Mouse (Mus musculus) liver, embryonic 14.5 days (tissue): ENCODE data around the gene Grm8. TPM values are rescaled to one million over a fixed set of nuclear protein-coding genes. Genes with fewer than 3 reads are reported as not detected.

ENCODE experiments used
- ATAC-seq: fragments of 200-750 bp; cut with Nextera tagmentation; 2 replicates; pipeline ENCODE4 v1.8.0; 2017; ENCODE audit warnings: moderate number of reproducible peaks, mild to moderate bottlenecking, moderate library complexity; ENCODE audit not compliant: insufficient read depth
- DNase-seq, 3 experiments: peaks; one replicate each; pipeline ENCODE4 v3.0.0-alpha.2; 2012 to 2013; ENCODE audit warnings: low read depth in 3 of 3, low spot score in 3 of 3
- H3K27ac ChIP-seq: fragments of 300-500 bp; sonication (generic); 2 replicates; pipeline ENCODE4 v1.5.1; 2014; ENCODE audit warnings: moderate library complexity, mild to moderate bottlenecking, control low read depth, inconsistent platforms
- H3K27me3 ChIP-seq: fragments of 300-500 bp; sonication (generic); 2 replicates; pipeline ENCODE4 v1.6.1; 2014; ENCODE audit warnings: mild to moderate bottlenecking, low read length, moderate library complexity; ENCODE audit not compliant: control insufficient read depth, insufficient read depth
- H3K36me3 ChIP-seq: fragments of 300-500 bp; sonication (generic); replicated peaks from 2 replicates; pipeline ENCODE4 v1.6.1; 2014; ENCODE audit warnings: low read depth; ENCODE audit not compliant: control insufficient read depth, insufficient read depth
- H3K4me1 ChIP-seq, 2 experiments: fragments of 200-500 bp in 1 of 2; fragments of 300-500 bp in 1 of 2; sonication (generic) in 1 of 2; replicated peaks; 2 replicates each; pipeline ENCODE4 v1.6.1; 2012 to 2014; ENCODE audit warnings: antibody characterized with exemption in 1 of 2, inconsistent platforms in 1 of 2, low read length in 1 of 2; ENCODE audit not compliant: control insufficient read depth in 2 of 2, insufficient read depth in 2 of 2
- H3K4me2 ChIP-seq: fragments of 300-500 bp; sonication (generic); 2 replicates; pipeline ENCODE4 v1.6.1; 2014; ENCODE audit warnings: low read depth, mild to moderate bottlenecking, control low read depth, moderate library complexity
- H3K4me3 ChIP-seq, 2 experiments: fragments of 200-500 bp in 1 of 2; fragments of 300-500 bp in 1 of 2; sonication (generic) in 1 of 2; 2 replicates each; pipeline ENCODE4 v1.5.1; 2012 to 2014; ENCODE audit warnings: low read depth in 2 of 2, low read length in 2 of 2, mild to moderate bottlenecking in 2 of 2, control low read depth in 1 of 2, inconsistent platforms in 1 of 2, moderate library complexity in 1 of 2; ENCODE audit not compliant: insufficient read depth in 1 of 2
- H3K9ac ChIP-seq: fragments of 300-500 bp; sonication (generic); replicated peaks from 2 replicates; pipeline ENCODE4 v1.6.1; 2014; ENCODE audit warnings: mild to moderate bottlenecking, control low read depth, moderate library complexity
- H3K9me3 ChIP-seq: fragments of 300-500 bp; sonication (generic); 2 replicates; pipeline ENCODE4 v1.6.1; 2016; ENCODE audit warnings: low read length, mixed read lengths; ENCODE audit not compliant: control insufficient read depth
- CTCF ChIP-seq: IDR thresholded peaks from 2 replicates; pipeline ENCODE4 v1.5.1; 2016; ENCODE audit warnings: antibody characterized with exemption, low read depth, control low read depth
- EP300 ChIP-seq: IDR thresholded peaks from 2 replicates; pipeline ENCODE4 v1.6.1; 2016; ENCODE audit warnings: antibody characterized with exemption, low read depth
- WGBS: fragments of 180-500 bp; shearing (Covaris S2); extraction: QIAGEN DNeasy Blood & Tissue Kit; methylation state at CpG from one replicate; pipeline ENCODE4 v1.1.7; 2014; ENCODE audit not compliant: insufficient replicate concordance; 5-methylcytosine and 5-hydroxymethylcytosine counted together
- polyA plus RNA-seq, 2 experiments: library from polyadenylated mRNA; depleted of rRNA in 1 of 2; stranded (reverse) in 1 of 2; unstranded in 1 of 2; fragments of >200 nt; fragmentation: Nextera tagmentation in 1 of 2; extraction: Ambion mirVana in 1 of 2; gene quantifications; 2 replicates each; pipeline versions ENCODE4 v1.2.1 to v1.2.3; 2012 to 2014

Grm8 gene
- polyA plus RNA-seq, 2 experiments = not detected

DNA sequence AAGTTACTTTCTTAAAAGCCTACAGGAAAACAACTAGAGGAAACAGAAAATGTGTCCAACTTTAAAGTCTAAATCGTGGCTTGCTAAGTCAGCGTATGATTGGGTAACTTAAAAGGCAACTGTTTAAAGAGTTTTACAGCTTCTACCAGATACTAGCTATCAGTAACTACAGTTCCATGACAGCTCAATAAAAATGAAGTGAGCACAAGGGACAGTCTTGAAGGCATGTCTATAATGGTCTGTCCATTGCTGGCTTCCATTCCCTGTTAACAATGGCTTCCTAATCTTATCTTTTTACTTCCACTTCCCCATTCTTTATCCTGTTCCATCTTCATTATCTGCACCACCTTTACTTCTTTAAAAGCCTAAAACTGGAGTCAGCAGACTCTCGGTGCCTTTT, 353.6 kb downstream of the Grm8 start:
- H3K4me1 ChIP-seq = no peaks in the 10 kb centered on the region
- H3K4me3 ChIP-seq = no peak overlapping the region
- no peak for TF ChIP-seq EP300
- no peak for TF ChIP-seq CTCF
- H3K27ac ChIP-seq = no peak overlapping the region
- no peak overlapping the region for H3K4me2 ChIP-seq
- no peaks in the 10 kb centered on the region for H3K36me3 ChIP-seq
- no peaks in the 10 kb centered on the region for H3K27me3 ChIP-seq
- DNase-seq (no peak), ATAC-seq (no peak)
- WGBS = 48% methylated on average over 3 of the region's 3 CpGs
- H3K9me3 ChIP-seq = no peaks in the 10 kb centered on the region
- H3K9ac ChIP-seq = no peak overlapping the region

DNA sequence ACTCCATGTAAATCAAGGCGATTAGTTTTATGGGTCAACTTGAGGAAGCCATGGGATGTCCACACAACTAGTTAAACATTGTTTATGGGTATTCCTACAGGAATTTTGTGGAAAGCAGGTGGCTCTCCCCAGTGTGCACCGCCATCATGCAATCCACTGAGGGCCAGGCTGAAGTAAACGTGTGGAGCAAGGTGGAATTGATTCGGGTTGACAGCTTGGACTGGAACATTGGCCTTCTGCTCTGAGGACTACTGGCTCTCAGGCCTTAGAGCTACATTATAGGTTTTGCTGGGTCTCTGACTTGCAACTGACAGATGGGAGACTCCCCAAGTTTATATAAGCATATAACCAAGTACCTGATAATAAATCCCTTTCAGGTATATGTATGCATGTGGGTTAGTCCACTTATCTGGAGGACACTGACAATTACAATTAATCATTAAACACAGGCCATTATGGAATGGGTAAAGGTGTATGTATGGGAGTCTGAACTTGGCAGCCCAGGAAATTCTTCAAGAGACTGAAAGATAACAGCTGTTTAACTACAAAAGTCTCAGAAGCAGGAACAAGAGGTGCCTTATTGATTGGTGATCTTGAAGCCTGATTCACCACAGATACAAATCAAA, 359.2 kb downstream of the Grm8 start:
- Histone ChIP-seq H3K36me3 (no peaks in the 10 kb centered on the region), H3K27ac (no peak overlapping the region), H3K4me1 (no peaks in the 10 kb centered on the region), H3K4me3 (no peak overlapping the region), H3K4me2 (no peak overlapping the region), H3K9me3 (no peaks in the 10 kb centered on the region), H3K9ac (no peak overlapping the region), H3K27me3 (no peaks in the 10 kb centered on the region)
- 63% methylated on average over 4 of the region's 4 CpGs for WGBS
- ATAC-seq (no peak), DNase-seq (no peak)
- no peak for TF ChIP-seq CTCF
- no peak for TF ChIP-seq EP300

DNA sequence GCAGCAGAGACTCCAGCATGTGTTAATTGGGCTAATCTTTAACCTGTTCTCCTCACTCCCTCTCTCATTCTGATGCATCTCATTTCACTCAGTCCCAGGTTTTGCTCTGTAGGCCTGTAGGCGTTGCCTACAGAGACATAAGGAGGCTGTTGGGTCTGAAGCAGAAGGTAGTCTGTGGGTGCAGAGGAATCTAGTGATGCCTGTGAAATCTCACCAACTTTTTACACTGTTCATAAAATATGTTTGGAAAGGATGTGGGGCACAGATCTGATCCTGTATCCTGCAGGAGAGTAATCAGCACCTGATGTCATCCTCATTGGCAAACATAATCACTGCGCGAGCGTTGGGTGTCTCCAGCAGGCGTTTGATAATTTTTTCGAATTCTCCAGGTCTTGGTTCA, 372.9 kb downstream of the Grm8 start:
- ATAC-seq (no peak), DNase-seq (no peak)
- Histone ChIP-seq H3K4me3 (no peak overlapping the region), H3K4me2 (no peak overlapping the region), H3K9ac (no peak overlapping the region), H3K27me3 (no peaks in the 10 kb centered on the region), H3K27ac (no peak overlapping the region), H3K9me3 (no peaks in the 10 kb centered on the region), H3K4me1 (no peaks in the 10 kb centered on the region), H3K36me3 (no peaks in the 10 kb centered on the region)
- TF ChIP-seq EP300 (no peak), CTCF (no peak)
- WGBS = 62% methylated on average over 6 of the region's 6 CpGs

DNA sequence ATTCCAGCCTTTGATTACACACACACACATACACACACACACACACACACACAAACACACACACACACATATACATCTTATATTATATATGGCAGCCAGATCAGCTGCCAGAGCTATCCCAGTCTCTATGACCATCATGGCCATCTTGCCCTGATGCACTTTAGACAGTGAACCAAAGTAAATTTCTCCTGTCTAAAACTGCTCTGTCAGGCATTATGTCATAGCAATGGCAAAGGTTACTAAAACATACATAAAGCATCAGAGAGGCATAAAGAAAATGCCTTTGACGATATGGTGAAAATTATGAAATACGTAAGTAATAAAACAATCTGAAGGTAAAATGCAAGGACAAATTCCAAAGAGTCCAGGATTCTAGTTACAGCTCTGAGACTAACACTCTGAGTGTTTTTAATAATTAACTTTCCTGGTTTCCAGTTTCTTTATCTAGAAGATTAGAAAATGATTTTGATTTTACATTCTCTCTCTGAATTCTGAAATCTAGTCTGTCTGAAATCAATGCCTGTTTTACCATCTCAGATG, 381.6 kb downstream of the Grm8 start:
- Histone ChIP-seq H3K27me3 (no peaks in the 10 kb centered on the region), H3K4me3 (no peak overlapping the region), H3K4me2 (no peak overlapping the region), H3K4me1 (no peaks in the 10 kb centered on the region), H3K36me3 (no peaks in the 10 kb centered on the region), H3K9me3 (no peaks in the 10 kb centered on the region), H3K9ac (no peak overlapping the region), H3K27ac (no peak overlapping the region)
- ATAC-seq (no peak), DNase-seq (no peak)
- WGBS = 69% methylated on average over 2 of the region's 2 CpGs
- TF ChIP-seq EP300 (no peak), CTCF (no peak)

DNA sequence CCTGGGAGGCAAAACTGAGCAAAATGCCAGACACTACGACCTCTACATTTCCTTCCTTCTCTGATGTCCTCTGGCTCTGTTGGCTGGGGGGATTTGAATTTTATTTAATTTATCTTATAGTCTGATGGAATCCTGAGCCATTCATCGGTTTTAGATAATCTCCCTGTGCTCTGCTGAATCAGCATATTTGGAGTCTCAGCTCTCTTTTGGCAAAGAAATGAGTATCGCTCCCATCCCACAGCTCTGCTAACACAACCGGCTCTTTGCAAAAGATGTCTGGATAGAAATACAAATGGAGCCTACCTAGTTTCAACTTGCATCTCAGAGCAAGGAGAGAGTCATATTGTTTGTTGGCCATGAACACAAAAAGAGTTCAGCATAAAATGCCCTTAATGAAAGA, 388.5 kb downstream of the Grm8 start:
- Histone ChIP-seq H3K4me1 (no peaks in the 10 kb centered on the region), H3K4me2 (no peak overlapping the region), H3K9me3 (no peaks in the 10 kb centered on the region), H3K27ac (no peak overlapping the region), H3K27me3 (no peaks in the 10 kb centered on the region), H3K4me3 (no peak overlapping the region), H3K36me3 (no peaks in the 10 kb centered on the region), H3K9ac (no peak overlapping the region)
- DNase-seq (no peak), ATAC-seq (no peak)
- WGBS = 60% methylated on average over 4 of the region's 4 CpGs
- TF ChIP-seq CTCF (no peak), EP300 (no peak)
